Mouse (Mus musculus): Measurements from ENCODE around the gene Tmem126b. TPM values are rescaled to one million over a fixed set of nuclear protein-coding genes. Genes with fewer than 3 reads are reported as not detected.

The Tmem126b gene
- total RNA-seq, 2 experiments from 2014 or later = 19.3 to 21.7 TPM

DNA sequence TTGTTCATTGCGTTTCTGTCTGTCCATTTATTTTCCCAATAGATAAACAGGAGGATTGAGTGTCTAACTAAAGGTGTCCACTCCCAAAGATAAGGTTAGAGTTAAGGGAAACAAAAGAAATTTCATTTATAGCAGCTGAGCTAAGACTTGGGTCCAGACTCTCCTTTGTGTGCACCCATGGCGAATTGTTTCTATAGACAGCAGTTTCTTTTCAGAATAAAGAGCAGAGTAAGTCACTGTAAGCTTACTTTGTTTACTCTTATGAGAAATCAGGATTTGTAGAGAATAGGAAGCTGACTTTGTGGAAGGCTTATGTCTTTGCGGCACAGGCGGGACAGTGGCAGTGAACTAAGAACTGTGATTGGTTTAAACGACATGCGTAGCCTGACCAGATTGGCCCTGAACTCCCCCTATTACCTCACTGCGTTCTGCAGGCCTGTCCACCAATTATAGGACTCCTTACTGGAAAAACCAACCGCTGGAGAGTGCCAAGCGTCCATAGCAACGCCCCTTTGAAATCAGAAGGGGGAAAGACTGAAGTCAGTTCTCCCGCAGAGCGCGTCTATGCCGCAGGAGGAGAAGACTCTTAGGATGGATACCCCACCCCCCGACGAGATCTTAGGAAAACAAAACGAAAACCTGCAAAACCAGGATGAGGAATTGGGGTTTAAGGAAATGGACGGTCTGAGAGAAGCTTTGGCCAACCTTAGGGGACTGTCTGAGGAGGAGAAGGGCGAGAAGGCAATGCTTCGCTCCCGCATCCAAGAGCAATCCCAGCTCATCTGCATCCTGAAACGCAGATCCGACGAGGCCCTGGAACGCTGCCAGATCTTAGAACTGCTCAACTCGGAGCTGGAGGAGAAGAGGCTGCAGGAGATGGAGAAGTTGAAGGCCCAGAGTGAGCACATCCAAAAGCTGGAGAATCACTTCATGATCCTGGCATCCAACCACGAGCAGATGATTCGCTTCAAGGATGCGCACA is 49.5 kb downstream of the Tmem126b start, which contains the start of gene Ccdc89:
Gene Ccdc89, plus strand, starts transcription at position 558 of the 982 bp plus-strand sequence.
- DNase-seq (ENCODE audit: low spot score in 2 of 2) = peak; percentile 56 to 60

Other genes starting within 250 kb of the Tmem126b start
- not detected for gene Ccdc83, start 210.2 kb downstream of the Tmem126b start, total RNA-seq (2021)
- gene Sytl2, start 173.7 kb downstream of the Tmem126b start, total RNA-seq (2021) = 1 to 10 TPM; 6.0 to 6.2 TPM
- under 1 TPM; 0.13 to 0.33 TPM for gene Ccdc89, start 49.4 kb downstream of the Tmem126b start, total RNA-seq (2021)
- gene Crebzf, start 33.3 kb downstream of the Tmem126b start, total RNA-seq (2021) = 10 to 100 TPM; 66.2 to 83.2 TPM
- 10 to 100 TPM; 54.5 to 72.1 TPM for gene Tmem126a, start 18.8 kb downstream of the Tmem126b start, total RNA-seq (2021)
- gene Dlg2, start 671 bp upstream of the Tmem126b start, total RNA-seq (2021) = 100 to 1,000 TPM in 1 of 2 experiments, 10 to 100 TPM in 1; 61.2 to 113 TPM